Mouse (Mus musculus) urinary bladder, adult 2 months (tissue): ENCODE results near the gene Ints12. TPM values are rescaled to one million over a fixed set of nuclear protein-coding genes. Genes with fewer than 3 reads are reported as not detected.

Experiments
- DNase-seq: peaks from one replicate; pipeline ENCODE4 v3.0.0; 2022; ENCODE audit warnings: low spot score
- polyA plus RNA-seq: library from polyadenylated mRNA; depleted of rRNA; stranded (reverse); fragments of >200 nt; gene quantifications from 2 replicates; pipeline ENCODE4 v1.2.3, GENCODE M21; 2012; rRNA removed

The Ints12 gene
- 10.8 and 11.1 TPM in 2 replicates for polyA plus RNA-seq

- peak; percentile 81 for DNase-seq
Observed at GRCm38 (mm10) chr3:133091664-133092273, at the start of gene Ints12, which contains the start of gene Gstcd. Gene Ints12, plus strand, starts transcription at chr3:133091840. Gene Gstcd, minus strand, starts transcription at chr3:133092033.

GRCm38 (mm10) chr3:133052068-133052467 is 39.6 kb upstream of the Ints12 start:
- no peak for DNase-seq

- no peak for DNase-seq
Observed at GRCm38 (mm10) chr3:133075560-133075959, 16.1 kb upstream of the Ints12 start.

- no peak for DNase-seq
Observed at GRCm38 (mm10) chr3:133082736-133083135, 8.9 kb upstream of the Ints12 start.

GRCm38 (mm10) chr3:133085858-133086257 is 5.8 kb upstream of the Ints12 start:
- DNase-seq: no peak

GRCm38 (mm10) chr3:133090247-133091120 is 1.2 kb upstream of the Ints12 start:
- no peak for DNase-seq

- DNase-seq: no peak
Observed at GRCm38 (mm10) chr3:133091121-133091663, 448 bp upstream of the Ints12 start.

GRCm38 (mm10) chr3:133092274-133092853 is 724 bp downstream of the Ints12 start:
- no peak for DNase-seq

- no peak for DNase-seq
Observed at GRCm38 (mm10) chr3:133092936-133093335, 1.3 kb downstream of the Ints12 start.

GRCm38 (mm10) chr3:133094305-133094704 is 2.7 kb downstream of the Ints12 start:
- DNase-seq: no peak

- DNase-seq: no peak
Observed at GRCm38 (mm10) chr3:133097936-133098335, 6.3 kb downstream of the Ints12 start.

- DNase-seq: no peak
Observed at GRCm38 (mm10) chr3:133098336-133098735, 6.7 kb downstream of the Ints12 start.

GRCm38 (mm10) chr3:133098909-133099308 is 7.3 kb downstream of the Ints12 start:
- no peak for DNase-seq

- no peak for DNase-seq
Observed at GRCm38 (mm10) chr3:133103768-133104167, 12.1 kb downstream of the Ints12 start.

GRCm38 (mm10) chr3:133104436-133104835 is 12.8 kb downstream of the Ints12 start:
- no peak for DNase-seq

GRCm38 (mm10) chr3:133108731-133109130 is 17.1 kb downstream of the Ints12 start:
- no peak for DNase-seq

- no peak for DNase-seq
Observed at GRCm38 (mm10) chr3:133109844-133110243, 18.2 kb downstream of the Ints12 start.

- no peak for DNase-seq
Observed at GRCm38 (mm10) chr3:133111741-133112140, 20.1 kb downstream of the Ints12 start.

GRCm38 (mm10) chr3:133113281-133113680 is 21.6 kb downstream of the Ints12 start:
- no peak for DNase-seq

GRCm38 (mm10) chr3:133131372-133131771 is 39.7 kb downstream of the Ints12 start:
- DNase-seq: no peak

GRCm38 (mm10) chr3:133132611-133133010 is 41.0 kb downstream of the Ints12 start:
- DNase-seq: no peak

GRCm38 (mm10) chr3:133141877-133142276 is 50.2 kb downstream of the Ints12 start:
- no peak for DNase-seq
